22 mouse cellular contexts compared by ENCODE assay signal in the genomic region with DNA sequence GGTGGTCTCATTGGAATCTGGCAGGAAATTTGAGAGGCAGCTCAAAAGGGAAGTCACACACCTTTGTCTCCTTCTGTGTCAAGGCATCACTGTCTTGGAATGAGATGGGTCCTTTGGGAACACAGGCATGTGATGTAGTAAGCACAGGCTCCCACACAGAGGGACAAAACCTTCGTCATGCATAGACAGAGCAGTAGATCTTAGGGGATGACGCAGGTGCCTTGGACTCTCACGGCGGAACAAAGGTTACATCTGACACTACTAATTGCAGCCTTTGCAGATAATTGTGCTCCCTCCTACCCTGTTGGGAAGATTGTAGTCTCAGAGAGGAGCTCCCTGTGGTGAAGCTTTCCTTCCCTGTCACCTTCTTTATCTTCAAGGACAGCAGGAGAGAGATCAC.
A peak's percentile ranks its signal among the peaks of the same experiment; 100 is the strongest.
DNase-seq lines count a peak whose midpoint lies in the region; ATAC-seq and TF ChIP-seq lines count a peak whose summit lies in the region.
"Had no signal": no experiment of that assay in that cellular context is flagged by ENCODE, and none has a peak within 500 bp of the region (broad histone marks: within the 10 kb centered on the region; RNA-seq: fewer than 3 reads in every experiment).

No protein-coding gene starts in this region.

- no peaks in the 10 kb centered on the region for H3K9me3 ChIP-seq in forebrain, embryonic 16.5 days (ENCODE audit: control insufficient read depth, low read length)
- H3K9me3 ChIP-seq in forebrain, embryonic 11.5 days (ENCODE audit: control insufficient read depth, low read length) = no peaks in the 10 kb centered on the region
- H3K9me3 ChIP-seq: heart, embryonic 15.5 days; limb, embryonic 12.5 days; liver, embryonic 15.5 days had no signal

- no peak for TF ChIP-seq POLR2A in spleen, adult 2 months (IDR thresholded peaks at IDR 0.05; ENCODE audit: low read depth, low read length)

- TF ChIP-seq CTCF in spleen, adult 2 months (IDR thresholded peaks at IDR 0.05; ENCODE audit: extremely low read depth, insufficient read depth, insufficient read length, insufficient replicate concordance) = no peak

- no peak overlapping the region for H3K4me2 ChIP-seq in forebrain, embryonic 16.5 days (ENCODE audit: low read length)
- H3K4me2 ChIP-seq in forebrain, embryonic 11.5 days (ENCODE audit: low read depth, low read length, severe bottlenecking) = no peak overlapping the region
- H3K4me2 ChIP-seq: heart, embryonic 15.5 days; limb, embryonic 12.5 days; liver, embryonic 15.5 days; lung, embryonic 14.5 days; midbrain, embryonic 11.5 days had no signal

- no peak for DNase-seq in forebrain, embryonic 11.5 days (ENCODE audit: low spot score)
- DNase-seq in spleen, adult 2 months (ENCODE audit: low read depth in 1 of 2, low spot score in 2 of 2) = no peak
- no peak for DNase-seq in spleen, adult 12 weeks (ENCODE audit: low spot score)
- no peak for DNase-seq in cerebellum, adult 8-10 months
- no peak for DNase-seq in adrenal gland, postnatal 4 days (ENCODE audit: low spot score in 2 of 2)
- DNase-seq: adrenal gland, adult 2 months; cerebellum, adult 18-20 months; cerebellum, postnatal 25 days; gastrocnemius, postnatal 14 days; kidney, adult 2 months; kidney, postnatal 36 days; right cerebral cortex, postnatal 4 days had no signal

- 51% methylated on average over 4 of the region's 4 CpGs for whole genome bisulfite sequencing in forebrain, embryonic 16.5 days
- 70% methylated on average over 4 of the region's 4 CpGs for WGBS in forebrain, embryonic 11.5 days
- WGBS in spleen, adult 2 months = 91% methylated on average over 4 of the region's 4 CpGs

- H3K27me3 ChIP-seq in forebrain, embryonic 16.5 days (replicated peaks; ENCODE audit: control insufficient read depth, insufficient read depth, low read length) = no peaks in the 10 kb centered on the region
- no peaks in the 10 kb centered on the region for H3K27me3 ChIP-seq in forebrain, embryonic 11.5 days (ENCODE audit: control insufficient read depth, insufficient read depth, low read length)
- no peaks in the 10 kb centered on the region for H3K27me3 ChIP-seq in spleen, adult 2 months (ENCODE audit: control insufficient read depth, insufficient read depth, low read length)
- H3K27me3 ChIP-seq: heart, embryonic 15.5 days; liver, embryonic 15.5 days had no signal

- H3K4me3 ChIP-seq in forebrain, embryonic 16.5 days (replicated peaks; ENCODE audit: low read length) = no peak overlapping the region
- no peak overlapping the region for H3K4me3 ChIP-seq in forebrain, embryonic 11.5 days (ENCODE audit: low read depth, low read length)
- no peak overlapping the region for H3K4me3 ChIP-seq in spleen, adult 2 months (ENCODE audit: extremely low read depth, insufficient read depth, insufficient read length)
- no peak overlapping the region for H3K4me3 ChIP-seq in brown adipose tissue, adult 24 weeks (ENCODE audit: insufficient read depth, low read depth, low read length)
- H3K4me3 ChIP-seq: heart, embryonic 15.5 days; layer of hippocampus, adult 2 months; left cerebral cortex, adult 2 months; limb, embryonic 12.5 days; liver, embryonic 15.5 days had no signal

- no peak overlapping the region for H3K9ac ChIP-seq in forebrain, embryonic 16.5 days (replicated peaks; ENCODE audit: low read depth, low read length)
- H3K9ac ChIP-seq in forebrain, embryonic 11.5 days (ENCODE audit: low read length) = no peak overlapping the region
- H3K9ac ChIP-seq: heart, embryonic 15.5 days; limb, embryonic 12.5 days; liver, embryonic 15.5 days; lung, embryonic 14.5 days had no signal

- 0 out of 2 replicates have a peak, but pooled peaks cover 5% of the 10 kb centered on the region for H3K4me1 ChIP-seq in forebrain, embryonic 16.5 days (replicated peaks; ENCODE audit: control insufficient read depth, insufficient read depth, low read length)
- no peaks in the 10 kb centered on the region for H3K4me1 ChIP-seq in forebrain, embryonic 11.5 days (replicated peaks; ENCODE audit: control insufficient read depth, insufficient read depth, low read length)
- peaks cover 6% of the 10 kb centered on the region for H3K4me1 ChIP-seq in spleen, adult 2 months (ENCODE audit: control insufficient read depth, insufficient read depth, insufficient read length)
- peaks cover 11% of the 10 kb centered on the region; the same call in 1 of the 2 replicates for H3K4me1 ChIP-seq in brown adipose tissue, adult 24 weeks (ENCODE audit: control insufficient read depth, insufficient read depth, insufficient read length, low read length)
- H3K4me1 ChIP-seq: liver, embryonic 15.5 days had no signal

- ATAC-seq in forebrain, embryonic 16.5 days = 0 out of 2 replicates have a peak, but pooled peaks have one; percentile 38
- ATAC-seq in forebrain, embryonic 11.5 days (replicated peaks; ENCODE audit: low FRiP score) = no peak
- ATAC-seq: midbrain, embryonic 16.5 days had no signal

- no peaks in the 10 kb centered on the region for H3K36me3 ChIP-seq in forebrain, embryonic 16.5 days (ENCODE audit: control insufficient read depth, insufficient read depth)
- no peaks in the 10 kb centered on the region for H3K36me3 ChIP-seq in forebrain, embryonic 11.5 days (ENCODE audit: control insufficient read depth, insufficient read depth, low read length)
- no peaks in the 10 kb centered on the region for H3K36me3 ChIP-seq in spleen, adult 2 months (ENCODE audit: control insufficient read depth, insufficient read depth, low read length)
- H3K36me3 ChIP-seq: heart, embryonic 15.5 days; limb, embryonic 12.5 days; liver, embryonic 15.5 days had no signal

- H3K27ac ChIP-seq in forebrain, embryonic 16.5 days (ENCODE audit: low read length) = no peak overlapping the region
- no peak overlapping the region for H3K27ac ChIP-seq in forebrain, embryonic 11.5 days (ENCODE audit: low read depth, low read length)
- peak overlapping the region; percentile 44; the same call in 1 of the 2 replicates for H3K27ac ChIP-seq in spleen, adult 2 months (ENCODE audit: insufficient read depth, low read length)
- H3K27ac ChIP-seq in brown adipose tissue, adult 24 weeks (replicated peaks; ENCODE audit: low read depth, low read length) = peak overlapping the region; percentile 85; the same call in 1 of the 2 replicates
- H3K27ac ChIP-seq: heart, embryonic 15.5 days; layer of hippocampus, adult 2 months; left cerebral cortex, adult 2 months; limb, embryonic 12.5 days; liver, embryonic 15.5 days had no signal

Comparison
In these comparisons a context has a peak if more than half of its experiments do, and no peak if none do; other contexts are left out.
1. H3K27ac ChIP-seq: peak in spleen, adult 2 months (single experiment) and brown adipose tissue, adult 24 weeks (single experiment); none in forebrain, embryonic 16.5 days (single experiment) and forebrain, embryonic 11.5 days (single experiment).